Mouse (Mus musculus): Measurements from ENCODE around the gene Polr2l.

DNA sequence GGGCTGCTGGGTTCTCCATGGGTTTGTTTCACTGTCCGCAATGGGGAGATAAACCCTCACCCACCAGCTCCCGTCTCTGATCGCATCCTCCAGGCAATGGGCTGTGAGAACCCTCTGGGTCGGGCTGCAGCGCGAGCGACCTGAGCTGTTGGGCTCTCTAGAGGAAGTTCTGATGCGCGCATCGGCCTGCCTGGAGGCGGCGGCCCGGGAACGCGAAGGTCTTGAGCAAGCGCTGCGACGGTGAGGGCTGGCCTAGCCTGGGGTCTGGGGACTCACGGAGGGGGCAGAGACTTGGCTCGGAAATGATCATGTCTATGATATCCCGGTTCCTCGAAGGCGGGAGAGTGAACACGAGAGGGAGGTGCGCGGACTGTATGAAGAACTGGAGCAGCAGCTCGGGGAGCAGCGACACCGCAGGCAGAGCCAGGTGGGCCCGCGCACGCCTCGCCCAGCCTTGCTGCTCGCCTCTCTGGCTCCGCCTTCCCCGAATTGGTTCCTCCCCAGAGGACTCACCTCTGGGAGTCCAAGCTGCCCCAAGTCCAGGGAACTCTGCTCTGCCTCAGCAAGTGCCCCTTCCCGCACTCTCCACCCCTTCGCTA, 10.2 kb downstream of the Polr2l start:
- no peak for TF ChIP-seq CTCF (IDR thresholded peaks at IDR 0.05; ENCODE audit: borderline replicate concordance, control insufficient read depth, extremely low read depth, insufficient read depth, low read length, poor library complexity)
- TF ChIP-seq POLR2A (IDR thresholded peaks at IDR 0.05; ENCODE audit: control insufficient read depth, extremely low read depth, insufficient read depth, low read length, poor library complexity): no peak

Data from thymus, adult 2 months (tissue).